Mouse (Mus musculus) erythroblast, embryonic 14.5 days (primary cell): ENCODE measurements around the gene Dock4. TPM values are rescaled to one million over a fixed set of nuclear protein-coding genes. Genes with fewer than 3 reads are reported as not detected.

ENCODE experiments used
- H3K27me3 ChIP-seq: 2 replicates; pipeline ENCODE4 v1.6.1; 2012; ENCODE audit warnings: inconsistent platforms; ENCODE audit not compliant: control insufficient read depth
- H3K36me3 ChIP-seq: 2 replicates; pipeline ENCODE4 v1.6.1; 2012; ENCODE audit warnings: mild to moderate bottlenecking, inconsistent platforms; ENCODE audit not compliant: control insufficient read depth
- H3K4me1 ChIP-seq: 2 replicates; pipeline ENCODE4 v1.6.1; 2012; ENCODE audit warnings: inconsistent platforms; ENCODE audit not compliant: control insufficient read depth
- H3K4me3 ChIP-seq: replicated peaks from 2 replicates; pipeline ENCODE3; 2012; ENCODE audit warnings: moderate library complexity, mild to moderate bottlenecking, inconsistent platforms
- H3K9me3 ChIP-seq: 2 replicates; pipeline ENCODE4 v1.6.1; 2012; ENCODE audit warnings: low read length, inconsistent platforms, mixed read lengths; ENCODE audit not compliant: control insufficient read depth
- GATA1 ChIP-seq: IDR thresholded peaks from 2 replicates; pipeline ENCODE4 v1.6.1; 2012; ENCODE audit warnings: low read length, inconsistent platforms, mixed read lengths
- TAL1 ChIP-seq: IDR thresholded peaks from 3 replicates; pipeline ENCODE4 v1.6.1; 2012; ENCODE audit warnings: low read length, inconsistent platforms, mixed read lengths
- polyA plus RNA-seq: library from polyadenylated mRNA; stranded (reverse); fragments of >175 nt; gene quantifications from 2 replicates; pipeline ENCODE4 v1.2.3, GENCODE M21; 2012

Dock4 gene
- polyA plus RNA-seq, 1 experiment: 0.05 TPM

DNA sequence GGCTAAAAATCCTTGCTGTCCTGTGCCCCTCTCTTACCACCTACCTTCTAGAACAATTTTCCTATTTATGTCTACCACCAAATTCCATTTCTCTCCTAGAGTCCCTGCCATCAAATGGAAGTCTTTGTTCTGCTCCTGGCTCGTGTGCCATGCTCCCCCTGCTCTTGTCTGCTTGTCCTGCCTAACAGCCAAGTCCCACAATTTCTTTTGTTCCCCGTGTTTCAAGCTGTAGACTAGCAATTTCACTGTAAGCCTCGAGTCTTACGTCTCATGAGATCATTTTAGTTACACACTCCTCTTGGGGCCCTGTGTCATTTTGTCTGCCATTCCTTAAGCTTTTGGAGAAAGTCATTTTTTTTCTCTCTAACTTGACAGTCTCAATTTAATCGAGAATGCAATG is 268.5 kb downstream of the Dock4 start:
- H3K4me3 ChIP-seq: no peak overlapping the region
- H3K4me1 ChIP-seq: no peaks in the 10 kb centered on the region
- H3K36me3 ChIP-seq: no peaks in the 10 kb centered on the region
- H3K27me3 ChIP-seq: no peaks in the 10 kb centered on the region
- no peaks in the 10 kb centered on the region for H3K9me3 ChIP-seq
- no peak for TF ChIP-seq GATA1

DNA sequence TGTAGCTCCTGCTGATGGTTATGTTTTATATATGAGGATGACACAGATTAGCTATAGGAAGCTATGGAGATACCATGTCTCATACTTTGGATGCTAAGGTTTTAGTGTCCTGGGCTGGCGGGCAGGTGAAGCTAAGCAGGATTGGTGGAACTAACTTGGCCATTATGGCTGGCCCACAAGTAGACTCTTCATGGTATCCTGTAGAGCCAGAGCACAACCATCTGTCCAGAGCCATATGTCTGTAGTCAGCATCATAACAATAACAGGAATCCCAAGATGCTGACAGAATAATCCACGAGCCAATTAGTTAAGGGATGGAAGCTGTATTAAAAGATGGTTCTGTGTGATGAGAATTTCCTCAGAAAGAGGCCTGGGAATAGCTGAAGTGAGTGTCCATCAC is 269.4 kb downstream of the Dock4 start:
- no peak for TF ChIP-seq TAL1
- TF ChIP-seq GATA1: no peak
- H3K4me1 ChIP-seq: no peaks in the 10 kb centered on the region

DNA sequence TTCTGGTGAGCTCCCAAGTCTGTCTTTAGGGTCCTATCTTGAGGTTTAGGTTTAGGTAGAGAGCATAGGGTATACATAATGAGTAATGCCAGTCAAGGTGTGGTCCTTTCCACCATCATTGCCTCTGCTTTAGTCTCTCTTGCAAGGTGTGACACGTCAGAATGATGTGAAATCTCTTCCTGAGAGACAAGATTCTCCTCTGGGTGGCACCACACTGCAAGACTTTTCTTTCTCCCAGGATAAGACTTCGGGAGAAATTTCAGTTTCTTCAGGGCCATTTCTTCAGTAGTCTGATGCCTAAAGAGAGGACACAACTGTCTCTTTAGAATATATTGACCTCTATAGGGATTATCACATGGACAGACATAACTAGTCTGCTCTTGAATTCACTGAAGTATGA is 282.6 kb downstream of the Dock4 start:
- no peaks in the 10 kb centered on the region for H3K4me1 ChIP-seq
- no peaks in the 10 kb centered on the region for H3K27me3 ChIP-seq
- TF ChIP-seq GATA1 (no peak), TAL1 (no peak)
- no peaks in the 10 kb centered on the region for H3K9me3 ChIP-seq
- H3K4me3 ChIP-seq: no peak overlapping the region
- H3K36me3 ChIP-seq: no peaks in the 10 kb centered on the region

More for the DNA sequence above, 269.4 kb downstream of the Dock4 start:
- Histone ChIP-seq H3K36me3 (no peaks in the 10 kb centered on the region), H3K27me3 (no peaks in the 10 kb centered on the region), H3K4me3 (no peak overlapping the region), H3K9me3 (no peaks in the 10 kb centered on the region)

DNA sequence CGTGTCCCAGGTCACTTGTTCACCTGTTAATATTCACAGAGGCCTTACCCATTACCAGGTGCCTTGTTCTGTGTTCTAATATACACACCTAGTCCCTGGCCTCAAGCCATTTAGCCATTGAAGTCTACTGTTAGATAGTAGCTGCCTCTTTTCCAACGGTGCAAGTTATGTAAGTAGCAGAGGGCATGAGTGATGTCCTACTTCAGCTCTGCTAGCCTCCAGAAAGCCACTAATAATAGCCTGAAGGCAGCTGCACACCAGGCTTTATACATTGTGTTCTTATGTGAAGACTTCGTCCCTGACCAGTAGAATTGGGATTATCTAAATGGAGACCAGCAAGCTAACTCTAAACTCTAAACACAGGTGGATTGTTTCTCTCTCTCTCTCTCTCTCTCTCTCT is 285.0 kb downstream of the Dock4 start:
- Histone ChIP-seq H3K36me3 (no peaks in the 10 kb centered on the region), H3K27me3 (no peaks in the 10 kb centered on the region), H3K9me3 (no peaks in the 10 kb centered on the region), H3K4me1 (no peaks in the 10 kb centered on the region), H3K4me3 (no peak overlapping the region)
- TF ChIP-seq TAL1 (no peak), GATA1 (no peak)

DNA sequence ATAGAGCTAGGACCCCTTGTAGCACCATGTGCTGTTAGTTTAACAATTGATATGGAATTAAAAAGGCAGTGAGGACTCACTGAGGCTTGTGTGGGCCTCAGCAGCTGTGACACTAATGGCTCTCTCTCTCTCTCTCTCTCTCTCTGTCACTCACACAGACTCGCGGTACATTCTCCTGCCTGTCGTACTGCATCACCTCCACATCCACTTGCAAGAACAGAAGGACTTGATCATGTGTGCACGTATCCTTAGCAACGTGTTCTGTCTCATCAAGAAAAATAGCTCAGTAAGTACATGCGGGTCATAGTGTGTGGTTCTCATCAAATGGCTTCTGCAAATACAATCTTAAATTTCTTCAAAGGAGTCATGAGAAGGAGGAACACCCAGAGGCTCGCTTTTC is 299.7 kb downstream of the Dock4 start:
- H3K9me3 ChIP-seq: no peaks in the 10 kb centered on the region
- no peaks in the 10 kb centered on the region for H3K4me1 ChIP-seq
- TF ChIP-seq TAL1 (no peak), GATA1 (no peak)
- no peaks in the 10 kb centered on the region for H3K36me3 ChIP-seq
- H3K27me3 ChIP-seq: no peaks in the 10 kb centered on the region
- H3K4me3 ChIP-seq: no peak overlapping the region

DNA sequence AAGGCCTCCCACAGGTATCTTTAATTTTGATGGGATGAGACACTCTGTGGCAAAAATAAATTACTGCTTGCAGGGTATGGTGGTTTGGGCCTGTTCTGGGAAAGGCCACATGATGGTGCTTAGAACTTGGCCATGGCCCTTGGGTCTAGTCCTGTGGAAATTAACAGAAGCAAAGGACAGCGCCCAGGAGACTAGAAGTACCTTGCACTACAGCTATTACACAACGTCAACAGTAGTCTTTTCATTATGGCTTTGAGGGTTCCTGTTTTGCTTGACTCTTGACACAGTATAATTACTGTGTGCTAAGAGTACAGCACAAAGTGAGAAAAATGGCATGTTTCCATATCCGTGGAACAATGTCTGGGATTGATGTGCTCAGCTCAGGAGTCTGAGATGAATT is 300.3 kb downstream of the Dock4 start:
- TF ChIP-seq TAL1 (no peak), GATA1 (no peak)
- H3K9me3 ChIP-seq: no peaks in the 10 kb centered on the region
- H3K4me1 ChIP-seq: no peaks in the 10 kb centered on the region
- no peaks in the 10 kb centered on the region for H3K36me3 ChIP-seq
- no peaks in the 10 kb centered on the region for H3K27me3 ChIP-seq
- H3K4me3 ChIP-seq: no peak overlapping the region

DNA sequence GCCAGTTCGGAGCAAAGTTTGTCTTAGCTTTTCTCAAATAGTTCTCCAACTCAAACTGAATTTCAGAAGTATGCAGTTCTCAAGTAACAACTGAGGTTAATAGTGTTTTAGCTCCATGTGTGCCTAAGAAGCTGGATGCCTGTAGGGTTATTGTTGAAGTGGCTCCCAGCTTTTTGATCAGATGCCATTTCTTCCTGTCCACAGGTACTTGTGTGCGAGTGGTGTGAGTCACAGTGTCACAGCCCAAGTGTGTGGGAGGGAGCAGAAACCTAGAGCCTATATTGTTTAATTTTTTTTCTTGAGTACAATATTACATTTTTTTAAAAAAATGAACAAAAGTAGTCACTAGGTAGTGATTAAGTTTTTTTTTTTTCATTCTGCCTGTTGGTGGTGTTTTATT is 313.5 kb downstream of the Dock4 start:
- H3K4me3 ChIP-seq: no peak overlapping the region
- no peaks in the 10 kb centered on the region for H3K9me3 ChIP-seq
- no peak for TF ChIP-seq TAL1
- TF ChIP-seq GATA1: no peak
- H3K27me3 ChIP-seq: no peaks in the 10 kb centered on the region
- H3K4me1 ChIP-seq: no peaks in the 10 kb centered on the region
- H3K36me3 ChIP-seq: no peaks in the 10 kb centered on the region

DNA sequence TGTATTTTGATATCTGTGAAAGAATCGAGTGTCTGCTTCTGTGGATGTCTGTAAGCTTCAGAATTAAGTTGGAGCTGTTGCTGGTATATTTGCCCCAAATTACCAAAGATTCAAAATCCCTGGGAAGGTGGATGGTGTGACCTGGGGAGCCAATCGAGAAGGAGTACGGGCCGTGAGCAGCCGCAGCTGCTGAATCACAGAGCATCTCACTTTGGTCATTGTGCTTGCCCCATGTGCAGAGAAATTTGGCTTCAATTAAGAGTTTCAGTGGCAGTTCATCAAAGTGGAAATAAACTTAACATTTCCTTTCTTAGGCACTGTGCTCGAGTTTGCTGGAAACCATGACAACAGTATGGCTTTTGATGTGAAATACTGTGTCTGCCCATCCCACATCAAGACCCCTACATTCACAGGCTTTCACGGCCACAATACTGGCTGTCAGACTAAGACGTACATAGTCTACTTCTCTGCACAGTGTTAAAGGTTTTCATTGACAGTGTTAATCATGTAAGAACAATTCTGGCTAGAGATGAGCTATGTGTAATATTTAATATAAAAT is 321.6 kb downstream of the Dock4 start:
- Histone ChIP-seq H3K4me1 (no peaks in the 10 kb centered on the region), H3K36me3 (no peaks in the 10 kb centered on the region), H3K27me3 (no peaks in the 10 kb centered on the region), H3K4me3 (no peak overlapping the region), H3K9me3 (no peaks in the 10 kb centered on the region)
- TF ChIP-seq GATA1: no peak
- no peak for TF ChIP-seq TAL1

DNA sequence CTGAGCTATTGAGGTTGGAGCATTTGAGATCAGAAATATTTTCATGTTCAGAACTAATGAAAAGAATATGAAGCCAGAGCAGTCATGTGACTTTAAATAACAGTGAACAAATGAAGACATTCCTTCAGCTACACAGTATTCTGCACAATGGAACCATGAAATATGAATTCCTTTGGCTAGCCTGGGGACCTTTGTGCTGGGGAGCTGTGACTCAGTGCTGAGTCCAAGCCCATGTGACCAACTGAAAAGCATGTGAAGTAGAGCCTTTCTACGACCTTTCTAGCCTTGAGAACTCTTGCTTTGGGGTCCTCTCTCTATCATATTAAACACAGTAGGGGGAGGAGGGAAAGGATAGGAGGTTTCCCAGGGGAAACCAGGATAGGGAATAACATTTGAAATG is 327.3 kb downstream of the Dock4 start:
- TF ChIP-seq TAL1 (no peak), GATA1 (no peak)
- Histone ChIP-seq H3K27me3 (no peaks in the 10 kb centered on the region), H3K36me3 (no peaks in the 10 kb centered on the region), H3K4me1 (no peaks in the 10 kb centered on the region), H3K4me3 (no peak overlapping the region), H3K9me3 (no peaks in the 10 kb centered on the region)

DNA sequence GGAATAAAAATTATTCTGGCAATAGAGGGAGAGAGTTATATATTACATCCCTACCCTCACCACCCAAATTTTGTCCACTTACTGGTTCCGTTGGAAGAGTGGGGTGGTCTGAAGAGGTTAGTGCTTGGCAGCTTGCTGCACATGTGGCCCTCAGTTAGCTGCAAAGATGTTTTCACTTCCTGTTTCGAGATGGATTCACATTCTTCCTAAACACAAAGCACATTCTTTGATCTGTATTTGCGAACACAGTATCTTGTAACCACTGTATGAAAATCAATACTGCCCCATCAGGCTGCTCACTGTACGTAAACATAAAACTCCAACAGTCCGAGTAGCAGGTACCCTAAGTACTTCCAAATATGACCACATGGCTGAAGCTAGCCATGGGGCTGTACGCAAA is 335.8 kb downstream of the Dock4 start:
- TF ChIP-seq TAL1: no peak
- no peak for TF ChIP-seq GATA1
- no peaks in the 10 kb centered on the region for H3K4me1 ChIP-seq
- H3K4me3 ChIP-seq: no peak overlapping the region
- H3K27me3 ChIP-seq: no peaks in the 10 kb centered on the region
- H3K9me3 ChIP-seq: no peaks in the 10 kb centered on the region
- no peaks in the 10 kb centered on the region for H3K36me3 ChIP-seq
